ENCODE assay signal across 9 mouse cellular contexts in genomic region chr12:113099470-113100237, GRCm38 (mm10). TPM values are rescaled to one million over a fixed set of nuclear protein-coding genes. Genes with fewer than 3 reads are reported as not detected.
DNase-seq lines count a peak whose midpoint lies in the region; ATAC-seq and TF ChIP-seq lines count a peak whose summit lies in the region.
"Had no signal": no experiment of that assay in that cellular context is flagged by ENCODE, and none has a peak within 500 bp of the region (broad histone marks: within the 10 kb centered on the region; RNA-seq: fewer than 3 reads in every experiment).

No protein-coding gene starts in this region.

- intact Hi-C loops in left cerebral cortex, postnatal 10 days (cut with DNase I) = no loop called here

- H3K4me1 ChIP-seq in kidney, adult 2 months (ENCODE audit: control insufficient read depth, insufficient read depth, low read length) = 0 out of 2 replicates have a peak, but pooled peaks cover 11% of the 10 kb centered on the region
- H3K4me1 ChIP-seq in embryonic facial prominence, embryonic 10.5 days = peaks cover 48% of the 10 kb centered on the region
- peaks cover 30% of the 10 kb centered on the region for H3K4me1 ChIP-seq in hindbrain, postnatal 0 days (ENCODE audit: insufficient read depth, low read length)
- H3K4me1 ChIP-seq in midbrain, embryonic 16.5 days (ENCODE audit: control insufficient read depth, insufficient read depth, low read length) = peaks cover 30% of the 10 kb centered on the region

- 34% methylated on average over 6 of the region's 6 CpGs for WGBS in kidney, adult 2 months
- 31% methylated on average over 6 of the region's 6 CpGs for WGBS in embryonic facial prominence, embryonic 10.5 days
- WGBS in hindbrain, postnatal 0 days = 29% methylated on average over 6 of the region's 6 CpGs
- 36% methylated on average over 6 of the region's 6 CpGs for WGBS in midbrain, embryonic 16.5 days

- H3K27ac ChIP-seq in kidney, adult 2 months (ENCODE audit: insufficient read depth, low read depth, low read length) = no peak overlapping the region
- peak overlapping the region; percentile 99 for H3K27ac ChIP-seq in embryonic facial prominence, embryonic 10.5 days (replicated peaks)
- no peak overlapping the region for H3K27ac ChIP-seq in hindbrain, postnatal 0 days
- no peak overlapping the region for H3K27ac ChIP-seq in midbrain, embryonic 16.5 days (ENCODE audit: low read length)
- H3K27ac ChIP-seq: macrophage had no signal

- ATAC-seq in hindbrain, postnatal 0 days = no peak
- ATAC-seq in midbrain, embryonic 16.5 days = no peak
- ATAC-seq in CD4-positive, CD25-positive, alpha-beta regulatory T cell, adult 4 months = no peak

- DNase-seq in kidney, adult 2 months = no peak
- no peak for DNase-seq in kidney, postnatal 10 days
- DNase-seq in embryonic facial prominence, embryonic 10.5 days (ENCODE audit: low spot score) = no peak
- no peak for DNase-seq in hindbrain, postnatal 0 days (ENCODE audit: low spot score)
- DNase-seq in layer of hippocampus, adult 8-10 months (ENCODE audit: low spot score in 2 of 2) = no peak
- DNase-seq in left cerebral cortex, postnatal 10 days (ENCODE audit: extremely low spot score in 1 of 2, low spot score in 2 of 2) = no peak

- no peak for TF ChIP-seq CTCF in kidney, adult 2 months (conservative IDR thresholded peaks at IDR 0.05; ENCODE audit: insufficient read depth, insufficient read length, low read depth, low read length)
- no peak for TF ChIP-seq CTCF in hindbrain, postnatal 0 days (IDR thresholded peaks at IDR 0.05; ENCODE audit: low read depth)

- no peak for TF ChIP-seq POLR2A in kidney, adult 2 months (IDR thresholded peaks at IDR 0.05; ENCODE audit: low read depth, low read length)

- H3K27me3 ChIP-seq in kidney, adult 2 months (replicated peaks; ENCODE audit: control insufficient read depth, insufficient read depth, low read length) = no peaks in the 10 kb centered on the region
- no peaks in the 10 kb centered on the region for H3K27me3 ChIP-seq in embryonic facial prominence, embryonic 10.5 days (replicated peaks; ENCODE audit: low read depth, poor library complexity, severe bottlenecking)
- no peaks in the 10 kb centered on the region for H3K27me3 ChIP-seq in hindbrain, postnatal 0 days (ENCODE audit: insufficient read depth, low read length)
- H3K27me3 ChIP-seq in midbrain, embryonic 16.5 days (ENCODE audit: control insufficient read depth, insufficient read depth, low read depth, low read length) = no peaks in the 10 kb centered on the region

- no peaks in the 10 kb centered on the region for H3K36me3 ChIP-seq in kidney, adult 2 months (ENCODE audit: control insufficient read depth, insufficient read depth, low read length)
- peaks cover 55% of the 10 kb centered on the region for H3K36me3 ChIP-seq in embryonic facial prominence, embryonic 10.5 days (replicated peaks)
- no peaks in the 10 kb centered on the region for H3K36me3 ChIP-seq in hindbrain, postnatal 0 days (ENCODE audit: insufficient read depth, low read length)
- H3K36me3 ChIP-seq in midbrain, embryonic 16.5 days (ENCODE audit: control insufficient read depth, insufficient read depth, low read length) = no peaks in the 10 kb centered on the region

- peak overlapping the region; percentile 99 for H3K9ac ChIP-seq in hindbrain, postnatal 0 days (replicated peaks; ENCODE audit: low read length)
- peak overlapping the region; percentile 94 for H3K9ac ChIP-seq in midbrain, embryonic 16.5 days (ENCODE audit: low read depth, low read length)

- H3K4me2 ChIP-seq in hindbrain, postnatal 0 days (ENCODE audit: low read depth, low read length) = peak overlapping the region; percentile 81
- peak overlapping the region; percentile 94 for H3K4me2 ChIP-seq in midbrain, embryonic 16.5 days (ENCODE audit: low read length)

- H3K4me3 ChIP-seq in kidney, adult 2 months (ENCODE audit: insufficient read depth, low read depth, low read length) = peak overlapping the region; percentile 65; the same call in 1 of the 2 replicates
- peak overlapping the region; percentile 99 for H3K4me3 ChIP-seq in embryonic facial prominence, embryonic 10.5 days
- peak overlapping the region; percentile 90 for H3K4me3 ChIP-seq in hindbrain, postnatal 0 days (ENCODE audit: low read length)
- H3K4me3 ChIP-seq in midbrain, embryonic 16.5 days (ENCODE audit: low read depth, low read length) = peak overlapping the region; percentile 100

- H3K9me3 ChIP-seq in embryonic facial prominence, embryonic 10.5 days = no peaks in the 10 kb centered on the region
- H3K9me3 ChIP-seq in hindbrain, postnatal 0 days (ENCODE audit: low read length) = no peaks in the 10 kb centered on the region
- H3K9me3 ChIP-seq in midbrain, embryonic 16.5 days (replicated peaks; ENCODE audit: control insufficient read depth, low read length, poor library complexity, severe bottlenecking) = no peaks in the 10 kb centered on the region

RNA-seq across cellular contexts. Expression of gene Mta1, which starts 1.6 kb away (rescaled TPM):
- 39.0 and 44.4 TPM in 2 replicates for polyA plus RNA-seq in kidney, adult 2 months (2012; rRNA removed)
- polyA plus RNA-seq in embryonic facial prominence, embryonic 10.5 days (2016; fragmentation: Nextera tagmentation; extraction: Ambion mirVana) = 20.3 and 21.0 TPM in 2 replicates
- 57.6 and 65.0 TPM in 2 replicates for total RNA-seq in hindbrain, postnatal 0 days (2014; rRNA removed)
- 13.1 and 13.5 TPM in 2 replicates for polyA plus RNA-seq in hindbrain, postnatal 0 days (2015; fragmentation: Nextera tagmentation; extraction: Ambion mirVana)
- 14.4 and 15.9 TPM in 2 replicates for polyA plus RNA-seq in midbrain, embryonic 16.5 days (2015; fragmentation: Nextera tagmentation; extraction: Ambion mirVana)
- 10 to 100 TPM; 70.5 to 74.8 (median 72.0) TPM for total RNA-seq in layer of hippocampus, adult 8-10 months (2022)
- 10 to 100 TPM in 1 of 2 experiments, 1 to 10 TPM in 1; 9.6 to 15.1 TPM for polyA plus RNA-seq in CD4-positive, CD25-positive, alpha-beta regulatory T cell, adult 4 months (2017; shearing (Covaris generic))
- total RNA-seq in left cerebral cortex, postnatal 10 days (2021) = 10 to 100 TPM; 87.1 to 89.1 TPM

RNA-seq across cellular contexts. Expression of gene Tex22, which starts 25.4 kb away (rescaled TPM):
- polyA plus RNA-seq in kidney, adult 2 months (2012; rRNA removed) = 0.16 and 0.46 TPM in 2 replicates
- not detected in 2 replicates for polyA plus RNA-seq in embryonic facial prominence, embryonic 10.5 days (2016; fragmentation: Nextera tagmentation; extraction: Ambion mirVana)
- 0.73 and 1.8 TPM in 2 replicates for total RNA-seq in hindbrain, postnatal 0 days (2014; rRNA removed)
- polyA plus RNA-seq in hindbrain, postnatal 0 days (2015; fragmentation: Nextera tagmentation; extraction: Ambion mirVana) = not detected in 2 replicates
- polyA plus RNA-seq in midbrain, embryonic 16.5 days (2015; fragmentation: Nextera tagmentation; extraction: Ambion mirVana) = not detected in 2 replicates
- under 1 TPM; 0.34 to 0.87 (median 0.60) TPM for total RNA-seq in layer of hippocampus, adult 8-10 months (2022)
- polyA plus RNA-seq in CD4-positive, CD25-positive, alpha-beta regulatory T cell, adult 4 months (2017; shearing (Covaris generic)) = not detected
- total RNA-seq in left cerebral cortex, postnatal 10 days (2021) = under 1 TPM; 0.41 to 0.73 TPM
- polyA plus RNA-seq: macrophage had no signal

RNA-seq across cellular contexts. Expression of gene Crip2, which starts 40.4 kb away (rescaled TPM):
- polyA plus RNA-seq in kidney, adult 2 months (2012; rRNA removed) = 221 and 233 TPM in 2 replicates
- 91.8 and 96.4 TPM in 2 replicates for polyA plus RNA-seq in embryonic facial prominence, embryonic 10.5 days (2016; fragmentation: Nextera tagmentation; extraction: Ambion mirVana)
- total RNA-seq in hindbrain, postnatal 0 days (2014; rRNA removed) = 138 and 152 TPM in 2 replicates
- polyA plus RNA-seq in hindbrain, postnatal 0 days (2015; fragmentation: Nextera tagmentation; extraction: Ambion mirVana) = 239 and 251 TPM in 2 replicates
- polyA plus RNA-seq in midbrain, embryonic 16.5 days (2015; fragmentation: Nextera tagmentation; extraction: Ambion mirVana) = 369 and 395 TPM in 2 replicates
- 10 to 100 TPM; 75.5 to 95.0 (median 89.1) TPM for total RNA-seq in layer of hippocampus, adult 8-10 months (2022)
- polyA plus RNA-seq in CD4-positive, CD25-positive, alpha-beta regulatory T cell, adult 4 months (2017; shearing (Covaris generic)) = 1 to 10 TPM; 5.7 to 6.9 TPM
- 100 to 1,000 TPM; 220 to 253 TPM for total RNA-seq in left cerebral cortex, postnatal 10 days (2021)

RNA-seq across cellular contexts. Expression of gene Crip1, which starts 46.5 kb away (rescaled TPM):
- polyA plus RNA-seq in kidney, adult 2 months (2012; rRNA removed) = 195 and 229 TPM in 2 replicates
- 53.6 and 57.1 TPM in 2 replicates for polyA plus RNA-seq in embryonic facial prominence, embryonic 10.5 days (2016; fragmentation: Nextera tagmentation; extraction: Ambion mirVana)
- total RNA-seq in hindbrain, postnatal 0 days (2014; rRNA removed) = 4.6 and 15.4 TPM in 2 replicates
- 33.0 and 35.8 TPM in 2 replicates for polyA plus RNA-seq in hindbrain, postnatal 0 days (2015; fragmentation: Nextera tagmentation; extraction: Ambion mirVana)
- polyA plus RNA-seq in midbrain, embryonic 16.5 days (2015; fragmentation: Nextera tagmentation; extraction: Ambion mirVana) = 16.8 and 23.3 TPM in 2 replicates
- 10 to 100 TPM; 10.9 to 27.6 (median 18.7) TPM for total RNA-seq in layer of hippocampus, adult 8-10 months (2022)
- 1,000 to 10,000 TPM in 1 of 2 experiments, 100 to 1,000 TPM in 1; 784 to 1,045 TPM for polyA plus RNA-seq in CD4-positive, CD25-positive, alpha-beta regulatory T cell, adult 4 months (2017; shearing (Covaris generic))
- total RNA-seq in left cerebral cortex, postnatal 10 days (2021) = 10 to 100 TPM; 12.4 to 12.6 TPM

RNA-seq across cellular contexts. Expression of gene Tedc1, which starts 56.6 kb away (rescaled TPM):
- polyA plus RNA-seq in kidney, adult 2 months (2012; rRNA removed) = 1.0 and 1.3 TPM in 2 replicates
- 57.5 and 59.4 TPM in 2 replicates for polyA plus RNA-seq in embryonic facial prominence, embryonic 10.5 days (2016; fragmentation: Nextera tagmentation; extraction: Ambion mirVana)
- 13.8 and 16.6 TPM in 2 replicates for total RNA-seq in hindbrain, postnatal 0 days (2014; rRNA removed)
- polyA plus RNA-seq in hindbrain, postnatal 0 days (2015; fragmentation: Nextera tagmentation; extraction: Ambion mirVana) = 14.7 and 15.8 TPM in 2 replicates
- 11.0 and 11.4 TPM in 2 replicates for polyA plus RNA-seq in midbrain, embryonic 16.5 days (2015; fragmentation: Nextera tagmentation; extraction: Ambion mirVana)
- 1 to 10 TPM; 1.2 to 2.2 (median 1.4) TPM for total RNA-seq in layer of hippocampus, adult 8-10 months (2022)
- 1 to 10 TPM; 1.5 to 3.3 TPM for polyA plus RNA-seq in CD4-positive, CD25-positive, alpha-beta regulatory T cell, adult 4 months (2017; shearing (Covaris generic))
- 1 to 10 TPM; 3.7 TPM for total RNA-seq in left cerebral cortex, postnatal 10 days (2021)

Comparison
In these comparisons a context has a peak if more than half of its experiments do, and no peak if none do; other contexts are left out.
1. RNA of gene Crip2, which starts 40.4 kb away (polyA plus RNA-seq): 369 to 395 TPM in midbrain, embryonic 16.5 days, 239 to 251 TPM in hindbrain, postnatal 0 days, 221 to 233 TPM in kidney, adult 2 months and 91.8 to 96.4 TPM in embryonic facial prominence, embryonic 10.5 days; 5.7 to 6.9 TPM in CD4-positive, CD25-positive, alpha-beta regulatory T cell, adult 4 months; every median in the first group is over 10 times any median in the second.
2. Peak in every context shown above with its lines, with median percentiles within 50 percentile points of each other: H3K4me3 ChIP-seq.